Comparison of ENCODE assay signal across 20 mouse cellular contexts in genomic region chr19:7225096-7225690, GRCm38 (mm10). TPM values are rescaled to one million over a fixed set of nuclear protein-coding genes. Genes with fewer than 3 reads are reported as not detected.
DNase-seq lines count a peak whose midpoint lies in the region; ATAC-seq and TF ChIP-seq lines count a peak whose summit lies in the region.
"Had no signal": no experiment of that assay in that cellular context is flagged by ENCODE, and none has a peak within 500 bp of the region (broad histone marks: within the 10 kb centered on the region; RNA-seq: fewer than 3 reads in every experiment).

No protein-coding gene starts in this region.

- no peak for TF ChIP-seq CTCF in kidney, adult 2 months (conservative IDR thresholded peaks at IDR 0.05; ENCODE audit: insufficient read depth, insufficient read length, low read depth, low read length)
- no peak for TF ChIP-seq CTCF in stomach, postnatal 0 days (IDR thresholded peaks at IDR 0.05; ENCODE audit: low read depth)

- H3K27ac ChIP-seq in kidney, adult 2 months (ENCODE audit: insufficient read depth, low read depth, low read length): 0 out of 2 replicates have a peak overlapping the region, but pooled peaks have one; percentile 16
- H3K27ac ChIP-seq in kidney, embryonic 16.5 days (ENCODE audit: low read length): no peak overlapping the region
- peak overlapping the region; percentile 65 for H3K27ac ChIP-seq in brown adipose tissue, adult 24 weeks (replicated peaks; ENCODE audit: low read depth, low read length)
- H3K27ac ChIP-seq in stomach, postnatal 0 days (replicated peaks): 0 out of 2 replicates have a peak overlapping the region, but pooled peaks have one; percentile 24
- H3K27ac ChIP-seq in intestine, embryonic 16.5 days (ENCODE audit: low read length): no peak overlapping the region
- H3K27ac ChIP-seq: embryonic facial prominence, embryonic 10.5 days; forebrain, embryonic 13.5 days; heart, embryonic 10.5 days; hindbrain, embryonic 13.5 days; hindbrain, postnatal 0 days had no signal

- DNase-seq in kidney, adult 2 months: peak; percentile 87
- peak; percentile 43 for DNase-seq in kidney, postnatal 10 days
- DNase-seq in stomach, postnatal 0 days (ENCODE audit: low spot score): no peak
- DNase-seq in thymus, adult 18-20 months: no peak
- DNase-seq: adrenal gland, postnatal 10 days; cerebellum, adult 11-12 months; cerebellum, adult 9-10 months; cerebellum, postnatal 25 days; forebrain, postnatal 0 days; gastrocnemius, postnatal 14 days; heart, postnatal 10 days; heart, postnatal 4 days had no signal

- no peak overlapping the region for H3K4me3 ChIP-seq in kidney, adult 2 months (ENCODE audit: insufficient read depth, low read depth, low read length)
- no peak overlapping the region for H3K4me3 ChIP-seq in kidney, embryonic 16.5 days (ENCODE audit: low read length)
- no peak overlapping the region for H3K4me3 ChIP-seq in brown adipose tissue, adult 24 weeks (ENCODE audit: insufficient read depth, low read depth, low read length)
- H3K4me3 ChIP-seq in stomach, postnatal 0 days (ENCODE audit: low read depth, low read length): no peak overlapping the region
- no peak overlapping the region for H3K4me3 ChIP-seq in intestine, embryonic 16.5 days (ENCODE audit: low read length)
- H3K4me3 ChIP-seq: embryonic facial prominence, embryonic 10.5 days; forebrain, embryonic 13.5 days; heart, embryonic 10.5 days; hindbrain, embryonic 13.5 days had no signal

- no peaks in the 10 kb centered on the region for H3K9me3 ChIP-seq in kidney, embryonic 16.5 days (ENCODE audit: low read length)
- H3K9me3 ChIP-seq in stomach, postnatal 0 days (ENCODE audit: control insufficient read depth, low read length): no peaks in the 10 kb centered on the region
- no peaks in the 10 kb centered on the region for H3K9me3 ChIP-seq in intestine, embryonic 16.5 days (ENCODE audit: control insufficient read depth, low read length)
- H3K9me3 ChIP-seq: forebrain, embryonic 13.5 days; heart, embryonic 10.5 days; hindbrain, embryonic 13.5 days had no signal

- H3K4me2 ChIP-seq in kidney, embryonic 16.5 days (replicated peaks; ENCODE audit: low read depth, low read length): no peak overlapping the region
- H3K4me2 ChIP-seq in stomach, postnatal 0 days (replicated peaks; ENCODE audit: low read depth): no peak overlapping the region
- no peak overlapping the region for H3K4me2 ChIP-seq in intestine, embryonic 16.5 days (ENCODE audit: low read depth, low read length)
- H3K4me2 ChIP-seq: forebrain, embryonic 13.5 days; hindbrain, embryonic 13.5 days had no signal

- no peak for TF ChIP-seq EP300 in stomach, postnatal 0 days (optimal IDR thresholded peaks at IDR 0.05)

- TF ChIP-seq POLR2A in kidney, adult 2 months (IDR thresholded peaks at IDR 0.05; ENCODE audit: low read depth, low read length): no peak

- no peaks in the 10 kb centered on the region for H3K36me3 ChIP-seq in kidney, adult 2 months (ENCODE audit: control insufficient read depth, insufficient read depth, low read length)
- H3K36me3 ChIP-seq in kidney, embryonic 16.5 days (ENCODE audit: insufficient read depth, low read length): peaks cover 33% of the 10 kb centered on the region
- H3K36me3 ChIP-seq in stomach, postnatal 0 days (ENCODE audit: control insufficient read depth, insufficient read depth, low read length): peaks cover 14% of the 10 kb centered on the region
- H3K36me3 ChIP-seq in intestine, embryonic 16.5 days (ENCODE audit: control insufficient read depth, insufficient read depth, low read length): peaks cover 27% of the 10 kb centered on the region

- ATAC-seq in kidney, embryonic 16.5 days (ENCODE audit: low FRiP score, low TSS enrichment): no peak; the same call in 1 of the 2 replicates
- ATAC-seq in stomach, postnatal 0 days (ENCODE audit: low FRiP score, low TSS enrichment): no peak
- ATAC-seq in intestine, embryonic 16.5 days: no peak
- ATAC-seq: forebrain, embryonic 13.5 days; forebrain, postnatal 0 days; hindbrain, postnatal 0 days had no signal

- H3K27me3 ChIP-seq in kidney, adult 2 months (replicated peaks; ENCODE audit: control insufficient read depth, insufficient read depth, low read length): no peaks in the 10 kb centered on the region
- H3K27me3 ChIP-seq in kidney, embryonic 16.5 days (ENCODE audit: insufficient read depth, low read length): no peaks in the 10 kb centered on the region
- no peaks in the 10 kb centered on the region for H3K27me3 ChIP-seq in stomach, postnatal 0 days (ENCODE audit: control insufficient read depth, insufficient read depth, low read length)
- H3K27me3 ChIP-seq in intestine, embryonic 16.5 days (replicated peaks; ENCODE audit: control insufficient read depth, insufficient read depth, low read length): no peaks in the 10 kb centered on the region
- H3K27me3 ChIP-seq: forebrain, embryonic 13.5 days; hindbrain, embryonic 13.5 days had no signal

- 47% methylated on average over 9 of the region's 9 CpGs for WGBS in kidney, adult 2 months
- 77% methylated on average over 9 of the region's 9 CpGs for WGBS in kidney, embryonic 16.5 days
- WGBS in stomach, postnatal 0 days: 75% methylated on average over 9 of the region's 9 CpGs
- 79% methylated on average over 9 of the region's 9 CpGs for WGBS in intestine, embryonic 16.5 days

- H3K9ac ChIP-seq in kidney, embryonic 16.5 days (replicated peaks; ENCODE audit: low read length): no peak overlapping the region
- no peak overlapping the region for H3K9ac ChIP-seq in stomach, postnatal 0 days (ENCODE audit: low read length)
- H3K9ac ChIP-seq in intestine, embryonic 16.5 days (ENCODE audit: low read depth, low read length): no peak overlapping the region
- H3K9ac ChIP-seq: forebrain, embryonic 13.5 days; forebrain, postnatal 0 days; hindbrain, embryonic 13.5 days had no signal

- H3K4me1 ChIP-seq in kidney, adult 2 months (ENCODE audit: control insufficient read depth, insufficient read depth, low read length): peaks cover 33% of the 10 kb centered on the region
- no peaks in the 10 kb centered on the region for H3K4me1 ChIP-seq in kidney, embryonic 16.5 days (ENCODE audit: insufficient read depth, low read length)
- H3K4me1 ChIP-seq in brown adipose tissue, adult 24 weeks (ENCODE audit: control insufficient read depth, insufficient read depth, insufficient read length, low read length): peaks cover 22% of the 10 kb centered on the region
- H3K4me1 ChIP-seq in stomach, postnatal 0 days (replicated peaks; ENCODE audit: control insufficient read depth, insufficient read depth): no peaks in the 10 kb centered on the region
- H3K4me1 ChIP-seq in intestine, embryonic 16.5 days (ENCODE audit: control insufficient read depth, insufficient read depth, low read length): peaks cover 17% of the 10 kb centered on the region
- H3K4me1 ChIP-seq: embryonic facial prominence, embryonic 10.5 days; forebrain, embryonic 13.5 days; hindbrain, embryonic 13.5 days had no signal

RNA-seq across cellular contexts. Expression of gene Cox8a, which starts 7.8 kb away (rescaled TPM):
- polyA plus RNA-seq in kidney, adult 2 months (2012; rRNA removed): 3,607 and 3,750 TPM in 2 replicates
- 1,116 and 1,175 TPM in 2 replicates for polyA plus RNA-seq in kidney, embryonic 16.5 days (2015; fragmentation: Nextera tagmentation; extraction: Ambion mirVana)
- 4,354 and 4,380 TPM in 2 replicates for polyA plus RNA-seq in brown adipose tissue, adult 24 weeks (2012; ENCODE audit: insufficient read depth, insufficient read length, missing spikeins)
- polyA plus RNA-seq in stomach, postnatal 0 days (2015; fragmentation: Nextera tagmentation; extraction: Ambion mirVana): 1,651 and 1,766 TPM in 2 replicates
- 1,467 and 1,508 TPM in 2 replicates for polyA plus RNA-seq in intestine, embryonic 16.5 days (2015; fragmentation: Nextera tagmentation; extraction: Ambion mirVana)

RNA-seq across cellular contexts. Expression of gene Naa40, which starts 15.8 kb away (rescaled TPM):
- 23.7 and 26.2 TPM in 2 replicates for polyA plus RNA-seq in kidney, adult 2 months (2012; rRNA removed)
- polyA plus RNA-seq in kidney, embryonic 16.5 days (2015; fragmentation: Nextera tagmentation; extraction: Ambion mirVana): 81.4 and 88.0 TPM in 2 replicates
- polyA plus RNA-seq in brown adipose tissue, adult 24 weeks (2012; ENCODE audit: insufficient read depth, insufficient read length, missing spikeins): 9.6 and 10.3 TPM in 2 replicates
- polyA plus RNA-seq in stomach, postnatal 0 days (2015; fragmentation: Nextera tagmentation; extraction: Ambion mirVana): 20.1 and 20.5 TPM in 2 replicates
- polyA plus RNA-seq in intestine, embryonic 16.5 days (2015; fragmentation: Nextera tagmentation; extraction: Ambion mirVana): 48.4 and 51.9 TPM in 2 replicates

RNA-seq across cellular contexts. Expression of gene Otub1, which starts 19.1 kb away (rescaled TPM):
- polyA plus RNA-seq in kidney, adult 2 months (2012; rRNA removed): 122 and 126 TPM in 2 replicates
- polyA plus RNA-seq in kidney, embryonic 16.5 days (2015; fragmentation: Nextera tagmentation; extraction: Ambion mirVana): 231 and 241 TPM in 2 replicates
- polyA plus RNA-seq in brown adipose tissue, adult 24 weeks (2012; ENCODE audit: insufficient read depth, insufficient read length, missing spikeins): 28.7 and 44.7 TPM in 2 replicates
- 121 and 126 TPM in 2 replicates for polyA plus RNA-seq in stomach, postnatal 0 days (2015; fragmentation: Nextera tagmentation; extraction: Ambion mirVana)
- polyA plus RNA-seq in intestine, embryonic 16.5 days (2015; fragmentation: Nextera tagmentation; extraction: Ambion mirVana): 162 and 166 TPM in 2 replicates

RNA-seq across cellular contexts. Expression of gene Rcor2, which starts 41.9 kb away (rescaled TPM):
- 1.5 and 1.8 TPM in 2 replicates for polyA plus RNA-seq in kidney, adult 2 months (2012; rRNA removed)
- 8.7 and 10.8 TPM in 2 replicates for polyA plus RNA-seq in kidney, embryonic 16.5 days (2015; fragmentation: Nextera tagmentation; extraction: Ambion mirVana)
- polyA plus RNA-seq in brown adipose tissue, adult 24 weeks (2012; ENCODE audit: insufficient read depth, insufficient read length, missing spikeins): 1.0 and 7.8 TPM in 2 replicates
- 2.2 and 2.4 TPM in 2 replicates for polyA plus RNA-seq in stomach, postnatal 0 days (2015; fragmentation: Nextera tagmentation; extraction: Ambion mirVana)
- polyA plus RNA-seq in intestine, embryonic 16.5 days (2015; fragmentation: Nextera tagmentation; extraction: Ambion mirVana): 6.5 and 9.0 TPM in 2 replicates

Comparison
In these comparisons a context has a peak if more than half of its experiments do, and no peak if none do; other contexts are left out.
1. H3K27ac ChIP-seq: peak in kidney, adult 2 months (single experiment), brown adipose tissue, adult 24 weeks (single experiment) and stomach, postnatal 0 days (single experiment); none in kidney, embryonic 16.5 days (single experiment) and intestine, embryonic 16.5 days (single experiment).
2. DNase-seq: peak in kidney, adult 2 months (single experiment) and kidney, postnatal 10 days (single experiment); none in stomach, postnatal 0 days (single experiment) and thymus, adult 18-20 months (0 of 2).